Mouse (Mus musculus) heart, postnatal 0 days (tissue): Measurements from ENCODE around the gene Uvrag. TPM values are rescaled to one million over a fixed set of nuclear protein-coding genes. Genes with fewer than 3 reads are reported as not detected.

ENCODE experiments used
- ATAC-seq: fragments of 200-750 bp; cut with Nextera tagmentation; 2 replicates; pipeline ENCODE4 v1.8.0; 2017; ENCODE audit warnings: low read depth, moderate number of reproducible peaks, moderate library complexity; ENCODE audit not compliant: insufficient read depth
- DNase-seq: peaks from one replicate; pipeline ENCODE4 v3.0.0-alpha.2; 2016; ENCODE audit warnings: low spot score
- H3K27ac ChIP-seq: fragments of 300-500 bp; sonication (generic); 2 replicates; pipeline ENCODE4 v1.5.1; 2014; ENCODE audit warnings: low read depth, mild to moderate bottlenecking
- H3K27me3 ChIP-seq: fragments of 300-500 bp; sonication (generic); 2 replicates; pipeline ENCODE4 v1.6.1; 2014; ENCODE audit warnings: low read length, mixed read lengths; ENCODE audit not compliant: control insufficient read depth, insufficient read depth
- H3K36me3 ChIP-seq: fragments of 300-500 bp; sonication (generic); replicated peaks from 2 replicates; pipeline ENCODE4 v1.6.1; 2014; ENCODE audit warnings: low read length, mixed read lengths; ENCODE audit not compliant: control insufficient read depth, insufficient read depth
- H3K4me1 ChIP-seq: fragments of 300-500 bp; sonication (generic); 2 replicates; pipeline ENCODE4 v1.6.1; 2014; ENCODE audit warnings: antibody characterized with exemption; ENCODE audit not compliant: control insufficient read depth, insufficient read depth
- H3K4me2 ChIP-seq: fragments of 300-500 bp; sonication (generic); 2 replicates; pipeline ENCODE4 v1.6.1; 2014; ENCODE audit warnings: low read depth, mild to moderate bottlenecking, low read length, moderate library complexity
- H3K4me3 ChIP-seq: fragments of 300-500 bp; sonication (generic); 2 replicates; pipeline ENCODE4 v1.5.1; 2014; ENCODE audit warnings: low read depth, low read length
- H3K9ac ChIP-seq: fragments of 300-500 bp; sonication (generic); replicated peaks from 2 replicates; pipeline ENCODE4 v1.6.1; 2014; ENCODE audit warnings: low read depth, low read length, mixed read lengths
- H3K9me3 ChIP-seq: fragments of 300-500 bp; sonication (generic); replicated peaks from 2 replicates; pipeline ENCODE4 v1.6.1; 2016; ENCODE audit warnings: low read length; ENCODE audit not compliant: control insufficient read depth
- CTCF ChIP-seq: IDR thresholded peaks from 2 replicates; pipeline ENCODE4 v1.5.1; 2016; ENCODE audit warnings: antibody characterized with exemption, control low read depth, low read depth
- EP300 ChIP-seq: IDR thresholded peaks from 2 replicates; pipeline ENCODE4 v1.6.1; 2016; ENCODE audit warnings: antibody characterized with exemption, low read depth
- WGBS: fragments of 180-500 bp; shearing (Covaris S2); extraction: QIAGEN DNeasy Blood & Tissue Kit; methylation state at CpG from one replicate; pipeline ENCODE4 v1.1.7; 2014; 5-methylcytosine and 5-hydroxymethylcytosine counted together
- polyA plus RNA-seq: library from polyadenylated mRNA; unstranded; fragments of >200 nt; fragmentation: Nextera tagmentation; extraction: Ambion mirVana; gene quantifications from 2 replicates; pipeline ENCODE4 v1.2.1, GENCODE M21; 2015
- total RNA-seq: library from RNA; depleted of rRNA; stranded (reverse); fragments of >200 nt; gene quantifications from 2 replicates; pipeline ENCODE4 v1.2.3, GENCODE M21; 2014; ENCODE audit warnings: low replicate concordance

Gene Uvrag
- total and polyA plus RNA-seq, 2 experiments from 2014 or later = 11.8 to 38.1 TPM

DNA sequence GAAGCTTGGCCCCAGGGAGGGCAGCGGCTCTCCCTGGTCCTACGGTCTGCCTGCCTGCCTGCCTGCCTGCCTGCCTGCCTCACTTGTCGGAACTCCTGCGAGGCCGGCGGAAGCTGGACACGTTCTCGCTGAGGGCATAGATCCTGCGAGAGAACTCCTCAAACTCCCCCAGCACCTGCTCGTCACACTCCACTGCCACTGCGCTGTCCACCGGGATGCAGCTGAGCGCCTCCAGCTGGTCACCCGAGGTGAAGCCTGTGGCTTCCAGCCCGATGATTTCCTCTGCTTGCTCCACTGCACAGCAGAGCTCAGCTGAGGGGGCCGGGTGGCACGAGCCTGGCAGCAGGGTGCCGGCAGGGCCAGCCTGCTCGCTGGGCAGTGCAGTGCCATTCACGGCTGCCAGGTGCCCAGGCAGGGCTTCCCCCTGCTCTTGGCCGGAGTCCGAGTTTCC, 253.1 kb downstream of the Uvrag start:
- Histone ChIP-seq H3K4me3 (no peak overlapping the region), H3K4me2 (no peak overlapping the region), H3K27ac (no peak overlapping the region), H3K27me3 (no peaks in the 10 kb centered on the region), H3K9ac (no peak overlapping the region), H3K9me3 (no peaks in the 10 kb centered on the region), H3K4me1 (no peaks in the 10 kb centered on the region), H3K36me3 (peaks cover 32% of the 10 kb centered on the region)
- ATAC-seq (no peak), DNase-seq (no peak)
- 76% methylated on average over 22 of the region's 22 CpGs for WGBS
- no peak for TF ChIP-seq CTCF
- TF ChIP-seq EP300 = no peak

- H3K9ac ChIP-seq = no peak overlapping the region
- H3K9me3 ChIP-seq = no peaks in the 10 kb centered on the region
- H3K4me3 ChIP-seq = no peak overlapping the region
- H3K36me3 ChIP-seq = peaks cover 20% of the 10 kb centered on the region
- no peak overlapping the region for H3K27ac ChIP-seq
- ATAC-seq (no peak), DNase-seq (no peak)
- no peaks in the 10 kb centered on the region for H3K4me1 ChIP-seq
- TF ChIP-seq CTCF (peak; percentile 46), EP300 (no peak)
- no peaks in the 10 kb centered on the region for H3K27me3 ChIP-seq
- H3K4me2 ChIP-seq = no peak overlapping the region
- 63% methylated on average over 4 of the region's 4 CpGs for WGBS
These were observed 259.1 kb downstream of the Uvrag start for GRCm38 (mm10) chr7:98881887-98882286.

DNA sequence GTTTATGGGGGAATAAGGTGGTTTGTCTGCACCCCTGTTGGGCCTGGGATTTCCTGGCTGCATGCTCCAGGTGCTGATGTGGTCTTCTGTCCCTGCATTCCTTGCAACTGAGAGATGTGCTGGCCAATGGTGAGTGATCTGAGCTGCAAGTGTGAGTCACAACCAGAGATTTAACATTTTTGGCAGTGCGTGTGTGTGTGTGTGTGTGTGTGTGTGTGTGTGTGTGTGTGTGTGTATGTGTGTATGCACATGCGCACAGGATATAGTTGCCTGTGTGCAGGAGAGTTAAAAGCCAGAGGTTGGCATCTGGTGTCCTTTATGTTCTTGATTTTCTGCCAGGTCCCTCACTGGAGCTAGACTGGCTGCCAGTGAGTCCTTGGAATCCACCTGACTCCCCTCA, 261.8 kb downstream of the Uvrag start:
- no peaks in the 10 kb centered on the region for H3K9me3 ChIP-seq
- WGBS = 84% methylated on average over 2 of the region's 2 CpGs
- no peak overlapping the region for H3K9ac ChIP-seq
- H3K27ac ChIP-seq = no peak overlapping the region
- TF ChIP-seq EP300 (no peak), CTCF (no peak)
- H3K4me1 ChIP-seq = peaks cover 14% of the 10 kb centered on the region
- H3K4me3 ChIP-seq = no peak overlapping the region
- no peaks in the 10 kb centered on the region for H3K27me3 ChIP-seq
- ATAC-seq (no peak), DNase-seq (no peak)
- H3K4me2 ChIP-seq = no peak overlapping the region
- peaks cover 3% of the 10 kb centered on the region for H3K36me3 ChIP-seq

DNA sequence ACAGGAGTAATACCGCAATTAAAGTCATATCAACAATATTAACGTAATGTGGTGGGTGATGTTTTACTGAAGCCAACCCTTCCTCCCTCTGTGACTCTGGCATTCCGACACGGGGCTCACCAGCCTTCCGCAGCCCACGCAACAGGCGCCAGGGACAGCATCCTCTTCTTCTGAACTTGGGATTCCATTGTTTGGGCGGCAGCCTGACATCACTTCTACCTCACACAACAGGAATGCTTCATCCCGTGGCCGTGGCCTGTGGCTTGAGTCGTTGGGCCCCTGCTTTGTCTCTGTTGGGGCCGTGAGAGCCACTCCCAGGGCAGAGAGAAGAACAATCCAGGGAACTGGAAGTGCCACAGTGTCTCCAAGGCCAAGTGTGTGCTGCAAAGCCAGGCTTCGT, 264.8 kb downstream of the Uvrag start:
- 0 out of 2 replicates have a peak overlapping the region, but pooled peaks have one; percentile 19 for H3K27ac ChIP-seq
- 45% methylated on average over 13 of the region's 13 CpGs for WGBS

GRCm38 (mm10) chr7:98875390-98875990, 265.5 kb downstream of the Uvrag start:
- no peaks in the 10 kb centered on the region for H3K9me3 ChIP-seq
- no peak for ATAC-seq
- peaks cover 14% of the 10 kb centered on the region for H3K4me1 ChIP-seq
- no peak overlapping the region for H3K4me2 ChIP-seq
- peak; percentile 55 for DNase-seq
- no peak overlapping the region for H3K9ac ChIP-seq
- 28% methylated on average over 13 of the region's 13 CpGs for WGBS
- H3K36me3 ChIP-seq = no peaks in the 10 kb centered on the region
- TF ChIP-seq CTCF (no peak), EP300 (no peak)
- no peak overlapping the region for H3K4me3 ChIP-seq
- H3K27ac ChIP-seq = peak overlapping the region; percentile 5; the same call in 1 of the 2 replicates
- no peaks in the 10 kb centered on the region for H3K27me3 ChIP-seq

More for the DNA sequence above, 264.8 kb downstream of the Uvrag start:
- H3K36me3 ChIP-seq = no peaks in the 10 kb centered on the region
- no peak overlapping the region for H3K4me3 ChIP-seq
- H3K9ac ChIP-seq = no peak overlapping the region
- peak; percentile 48; the same call in 1 of the 2 replicates for ATAC-seq
- no peak overlapping the region for H3K4me2 ChIP-seq
- H3K4me1 ChIP-seq = peaks cover 14% of the 10 kb centered on the region
- no peaks in the 10 kb centered on the region for H3K9me3 ChIP-seq
- peak; percentile 40 for DNase-seq
- H3K27me3 ChIP-seq = no peaks in the 10 kb centered on the region
- no peak for TF ChIP-seq EP300
- TF ChIP-seq CTCF = no peak
